Mouse (Mus musculus) urinary bladder, postnatal 25 days (tissue): ENCODE measurements around the gene Dppa3.

Source experiments
- DNase-seq: peaks from one replicate; pipeline ENCODE4 v3.0.0; 2022; ENCODE audit warnings: low spot score

Gene Dppa3

DNA sequence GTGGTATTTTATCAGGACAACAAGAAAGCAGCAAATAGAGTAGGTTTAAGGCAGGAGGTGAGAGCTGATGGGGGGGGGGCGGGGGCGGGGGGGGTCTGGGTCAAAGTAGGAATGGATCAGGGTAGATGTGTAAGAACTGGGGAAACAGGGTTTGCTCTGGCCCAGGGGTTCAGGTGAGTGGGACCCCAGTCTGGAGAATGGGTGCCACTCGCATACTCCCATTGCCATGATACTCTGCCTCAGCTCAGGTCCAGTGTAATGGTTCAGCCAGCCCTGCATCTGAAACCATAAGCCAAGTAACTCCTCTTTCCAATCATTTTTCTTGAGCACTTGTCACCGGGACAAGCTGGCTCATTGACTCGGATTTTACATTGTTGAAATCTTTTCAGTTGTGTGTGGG lies 42.6 kb downstream of the Dppa3 start:
- no peak for DNase-seq

GRCm38 (mm10) chr6:122669406-122670200 lies 43.4 kb downstream of the Dppa3 start:
- peak; percentile 83 for DNase-seq

- no peak for DNase-seq
Measured at GRCm38 (mm10) chr6:122670201-122670551, 44.0 kb downstream of the Dppa3 start.

DNA sequence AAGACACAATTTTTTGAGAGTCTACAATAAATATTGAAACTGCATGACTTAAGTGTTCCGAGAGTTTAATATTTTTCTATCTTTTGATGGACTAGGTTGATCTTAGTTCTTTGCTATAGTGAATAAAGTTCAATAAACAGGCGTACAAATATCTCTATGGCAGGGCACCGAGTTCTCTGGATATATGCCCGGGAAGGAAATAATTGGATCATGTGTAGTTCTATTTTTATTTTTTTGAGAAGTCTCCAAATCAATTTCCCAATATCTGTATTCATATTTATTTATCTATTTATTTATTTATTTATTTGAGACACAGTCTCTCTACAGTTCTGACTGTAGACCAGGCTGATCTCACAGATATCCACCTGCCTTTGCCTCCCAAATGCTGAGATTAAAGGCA lies 44.6 kb downstream of the Dppa3 start:
- DNase-seq: no peak

DNA sequence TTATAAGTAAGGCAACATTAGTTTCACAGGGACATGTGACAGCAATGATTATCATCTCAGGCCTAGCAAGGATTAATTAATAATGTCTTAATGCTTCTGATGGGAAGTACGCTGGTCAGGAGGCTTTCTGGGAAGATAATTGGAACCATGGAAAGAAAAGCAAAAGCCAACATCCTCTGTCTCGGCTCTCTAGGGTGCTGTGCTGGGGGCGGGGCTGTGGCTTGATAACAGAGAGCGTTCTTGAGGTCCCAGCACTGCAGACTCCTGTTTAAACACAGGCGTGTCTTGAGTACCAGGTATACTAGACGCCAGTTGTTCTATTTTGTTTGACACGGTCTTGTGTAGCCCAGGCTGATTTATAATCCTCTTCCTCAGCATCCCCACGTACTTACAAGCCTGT lies 46.5 kb downstream of the Dppa3 start:
- no peak for DNase-seq
